Mouse (Mus musculus) liver, embryonic 14.5 days (tissue): Measurements from ENCODE around the gene Pacsin2.

ENCODE experiments used
- CTCF ChIP-seq: IDR thresholded peaks from 2 replicates; pipeline ENCODE4 v1.5.1; 2016; ENCODE audit warnings: antibody characterized with exemption, low read depth, control low read depth
- EP300 ChIP-seq: IDR thresholded peaks from 2 replicates; pipeline ENCODE4 v1.6.1; 2016; ENCODE audit warnings: antibody characterized with exemption, low read depth

GRCm38 (mm10) chr15:83430419-83430818 lies 34.0 kb downstream of the Pacsin2 start:
- TF ChIP-seq CTCF: no peak
- TF ChIP-seq EP300: no peak
